Mouse (Mus musculus): ENCODE results near the gene Sh2d4b. TPM values are rescaled to one million over a fixed set of nuclear protein-coding genes. Genes with fewer than 3 reads are reported as not detected.

Gene Sh2d4b
- polyA plus RNA-seq (2015; fragmentation: Nextera tagmentation; extraction: Ambion mirVana), result 0.39 and 0.57 TPM in 2 replicates

GRCm38 (mm10) chr14:40893196-40893595, at the start of gene Sh2d4b:
TSS of gene Sh2d4b (minus strand) at chr14:40893266.
- no peaks in the 10 kb centered on the region for H3K9me3 ChIP-seq
- H3K36me3 ChIP-seq, result no peaks in the 10 kb centered on the region
- no peak within 1 kb of the TSS for H3K27ac ChIP-seq
- WGBS, result 54% methylated on average over 3 of the region's 3 CpGs
- no peak within 1 kb of the TSS for H3K4me3 ChIP-seq (replicated peaks)
- no peaks in the 10 kb centered on the region for H3K27me3 ChIP-seq (replicated peaks)
- no peak within 1 kb of the TSS for H3K9ac ChIP-seq
- ATAC-seq (ENCODE audit: insufficient read depth, low FRiP score, low read depth), result no peak
- H3K4me1 ChIP-seq, result peaks cover 5% of the 10 kb centered on the region; the same call in 1 of the 2 replicates
- H3K4me2 ChIP-seq, result no peak within 1 kb of the TSS

- Histone ChIP-seq H3K27ac (no peak overlapping the region), H3K27me3 (replicated peaks) (no peaks in the 10 kb centered on the region), H3K36me3 (no peaks in the 10 kb centered on the region), H3K9me3 (no peaks in the 10 kb centered on the region), H3K4me1 (0 out of 2 replicates have a peak, but pooled peaks cover 3% of the 10 kb centered on the region), H3K4me3 (replicated peaks) (no peak overlapping the region), H3K4me2 (no peak overlapping the region), H3K9ac (no peak overlapping the region)
- WGBS, result 78% methylated on average over 2 of the region's 2 CpGs
- ATAC-seq (ENCODE audit: insufficient read depth, low FRiP score, low read depth), result no peak
These were observed 49.4 kb upstream of the Sh2d4b start for GRCm38 (mm10) chr14:40942429-40942828.

DNA sequence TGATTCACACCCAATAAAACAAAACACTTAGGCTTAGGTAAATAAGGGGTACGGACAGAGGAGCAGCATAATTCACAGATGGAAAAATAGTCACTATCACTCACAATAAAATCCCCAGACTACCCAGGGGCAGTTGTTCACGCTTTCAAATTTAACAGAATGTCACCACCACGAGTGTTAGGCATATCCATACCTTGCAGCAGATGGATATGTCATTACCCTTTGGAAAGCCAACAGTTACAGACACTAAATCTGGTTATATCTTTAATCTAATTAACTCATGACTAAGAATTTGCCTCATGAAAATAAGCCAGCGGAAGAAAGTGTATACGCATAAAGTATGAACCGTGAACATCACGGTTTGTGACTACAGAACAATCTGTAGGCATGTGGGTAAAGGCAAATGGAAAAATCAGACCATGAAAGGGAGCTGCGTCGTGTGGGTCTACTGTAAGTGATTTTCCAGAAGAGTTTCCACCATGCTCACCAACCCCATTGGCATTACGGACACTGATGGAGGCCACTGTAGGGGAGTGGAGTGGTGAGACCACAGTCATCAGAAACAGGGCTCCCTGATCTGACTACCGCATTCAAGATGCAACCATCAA, 45.4 kb upstream of the Sh2d4b start:
- WGBS, result 85% methylated on average over 11 of the region's 11 CpGs
- no peak for ATAC-seq (ENCODE audit: insufficient read depth, low FRiP score, low read depth)
- H3K27me3 ChIP-seq (replicated peaks), result no peaks in the 10 kb centered on the region
- no peak overlapping the region for H3K9ac ChIP-seq
- H3K9me3 ChIP-seq, result no peaks in the 10 kb centered on the region
- H3K4me2 ChIP-seq, result no peak overlapping the region
- no peaks in the 10 kb centered on the region for H3K36me3 ChIP-seq
- H3K27ac ChIP-seq, result no peak overlapping the region
- H3K4me3 ChIP-seq (replicated peaks), result no peak overlapping the region
- peaks cover 13% of the 10 kb centered on the region for H3K4me1 ChIP-seq

GRCm38 (mm10) chr14:40937052-40937451, 44.0 kb upstream of the Sh2d4b start:
- Histone ChIP-seq H3K4me1 (peaks cover 18% of the 10 kb centered on the region), H3K4me3 (replicated peaks) (no peak overlapping the region), H3K4me2 (no peak overlapping the region), H3K36me3 (no peaks in the 10 kb centered on the region), H3K9ac (no peak overlapping the region), H3K27ac (no peak overlapping the region), H3K27me3 (replicated peaks) (no peaks in the 10 kb centered on the region), H3K9me3 (no peaks in the 10 kb centered on the region)
- no peak for ATAC-seq (ENCODE audit: insufficient read depth, low FRiP score, low read depth)
- WGBS, result 75% methylated on average over 4 of the region's 4 CpGs

- Histone ChIP-seq H3K27me3 (replicated peaks) (no peaks in the 10 kb centered on the region), H3K27ac (no peak overlapping the region), H3K4me1 (peaks cover 29% of the 10 kb centered on the region), H3K9ac (no peak overlapping the region), H3K4me3 (replicated peaks) (no peak overlapping the region), H3K36me3 (no peaks in the 10 kb centered on the region), H3K9me3 (no peaks in the 10 kb centered on the region), H3K4me2 (no peak overlapping the region)
- 81% methylated on average over 1 of the region's 1 CpGs for WGBS
- no peak for ATAC-seq (ENCODE audit: insufficient read depth, low FRiP score, low read depth)
These were observed 42.4 kb upstream of the Sh2d4b start for GRCm38 (mm10) chr14:40935481-40935880.

GRCm38 (mm10) chr14:40935054-40935453, 42.0 kb upstream of the Sh2d4b start:
- Histone ChIP-seq H3K36me3 (no peaks in the 10 kb centered on the region), H3K4me1 (peaks cover 29% of the 10 kb centered on the region), H3K27me3 (replicated peaks) (no peaks in the 10 kb centered on the region), H3K4me3 (replicated peaks) (no peak overlapping the region), H3K27ac (no peak overlapping the region), H3K4me2 (no peak overlapping the region), H3K9ac (no peak overlapping the region), H3K9me3 (no peaks in the 10 kb centered on the region)
- ATAC-seq (ENCODE audit: insufficient read depth, low FRiP score, low read depth), result no peak
- WGBS, result 74% methylated on average over 2 of the region's 2 CpGs

- Histone ChIP-seq H3K4me2 (no peak overlapping the region), H3K27me3 (replicated peaks) (no peaks in the 10 kb centered on the region), H3K27ac (no peak overlapping the region), H3K4me3 (replicated peaks) (no peak overlapping the region), H3K9me3 (no peaks in the 10 kb centered on the region), H3K9ac (no peak overlapping the region), H3K4me1 (peaks cover 29% of the 10 kb centered on the region), H3K36me3 (no peaks in the 10 kb centered on the region)
- no peak for ATAC-seq (ENCODE audit: insufficient read depth, low FRiP score, low read depth)
- 78% methylated on average over 7 of the region's 7 CpGs for WGBS
These were observed 40.3 kb upstream of the Sh2d4b start for GRCm38 (mm10) chr14:40933328-40933727.

GRCm38 (mm10) chr14:40932225-40932624, 39.2 kb upstream of the Sh2d4b start:
- H3K36me3 ChIP-seq, result no peaks in the 10 kb centered on the region
- H3K27me3 ChIP-seq (replicated peaks), result no peaks in the 10 kb centered on the region
- H3K4me2 ChIP-seq, result no peak overlapping the region
- no peak overlapping the region for H3K4me3 ChIP-seq (replicated peaks)
- H3K9ac ChIP-seq, result no peak overlapping the region
- H3K27ac ChIP-seq, result no peak overlapping the region
- H3K9me3 ChIP-seq, result no peaks in the 10 kb centered on the region
- WGBS, result 80% methylated on average over 9 of the region's 9 CpGs
- ATAC-seq (ENCODE audit: insufficient read depth, low FRiP score, low read depth), result no peak
- H3K4me1 ChIP-seq, result peaks cover 29% of the 10 kb centered on the region

DNA sequence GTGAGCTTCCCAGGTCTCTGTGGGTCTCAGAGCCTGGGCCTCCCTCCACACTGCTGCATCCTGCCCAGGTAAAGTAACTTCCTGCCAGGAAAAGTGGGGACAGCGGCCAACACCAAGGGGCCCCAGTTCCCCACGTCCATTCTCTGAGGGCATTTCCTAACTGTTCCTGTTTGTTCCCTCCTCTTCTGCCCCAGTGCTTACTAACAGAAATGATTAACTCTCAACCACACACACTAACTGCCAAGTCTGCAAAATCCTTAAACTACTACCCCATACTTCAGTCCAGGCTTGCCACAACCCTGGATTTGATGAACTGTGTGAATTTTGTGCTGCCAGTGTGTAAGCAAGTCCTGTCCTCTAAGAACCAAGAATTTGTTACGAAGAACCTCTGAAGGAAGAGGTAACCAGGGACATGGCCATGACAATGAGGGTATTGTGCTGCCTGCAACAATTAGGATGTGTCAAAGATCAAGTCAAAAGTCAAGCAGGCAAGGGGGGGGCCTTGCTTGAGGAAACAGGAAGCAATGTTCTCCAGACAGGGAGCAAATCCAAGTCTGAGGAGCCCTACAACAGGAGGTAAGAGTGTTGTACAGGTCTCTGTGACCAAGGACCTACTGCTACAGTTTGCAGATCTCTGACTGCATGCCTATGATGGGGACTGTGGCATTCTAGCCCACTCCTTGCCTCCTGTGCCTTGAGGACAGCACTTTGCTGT, 38.2 kb upstream of the Sh2d4b start:
- H3K9ac ChIP-seq, result no peak overlapping the region
- no peak for ATAC-seq (ENCODE audit: insufficient read depth, low FRiP score, low read depth)
- peak overlapping the region; percentile 27; the same call in 1 of the 2 replicates for H3K27ac ChIP-seq
- no peak overlapping the region for H3K4me2 ChIP-seq
- no peaks in the 10 kb centered on the region for H3K36me3 ChIP-seq
- H3K4me1 ChIP-seq, result peaks cover 29% of the 10 kb centered on the region
- no peak overlapping the region for H3K4me3 ChIP-seq (replicated peaks)
- no peaks in the 10 kb centered on the region for H3K27me3 ChIP-seq (replicated peaks)
- 36% methylated on average over 3 of the region's 3 CpGs for WGBS
- no peaks in the 10 kb centered on the region for H3K9me3 ChIP-seq

DNA sequence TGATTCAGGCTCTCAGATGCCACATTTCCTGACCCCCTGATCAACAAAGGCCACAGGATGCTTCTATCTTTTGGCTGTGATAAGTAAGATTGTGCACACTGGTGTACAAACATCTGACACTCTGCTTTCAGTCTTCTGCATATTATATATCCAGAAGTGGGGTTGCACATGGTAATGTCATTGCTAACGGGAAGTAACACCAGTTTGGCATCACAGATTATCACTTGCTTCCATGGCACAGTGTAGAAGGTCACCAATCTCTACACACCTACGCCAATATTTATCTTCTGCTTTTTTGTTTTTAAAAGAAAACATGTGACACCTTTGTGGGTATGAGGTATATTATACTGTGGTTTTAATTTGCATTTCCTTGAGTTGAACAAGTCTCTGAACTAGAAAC, 36.9 kb upstream of the Sh2d4b start:
- Histone ChIP-seq H3K36me3 (no peaks in the 10 kb centered on the region), H3K9ac (no peak overlapping the region), H3K9me3 (no peaks in the 10 kb centered on the region), H3K4me1 (peaks cover 18% of the 10 kb centered on the region), H3K27ac (no peak overlapping the region), H3K27me3 (replicated peaks) (no peaks in the 10 kb centered on the region), H3K4me3 (replicated peaks) (no peak overlapping the region), H3K4me2 (no peak overlapping the region)
- 85% methylated on average over 2 of the region's 2 CpGs for WGBS
- ATAC-seq (ENCODE audit: insufficient read depth, low FRiP score, low read depth), result no peak

DNA sequence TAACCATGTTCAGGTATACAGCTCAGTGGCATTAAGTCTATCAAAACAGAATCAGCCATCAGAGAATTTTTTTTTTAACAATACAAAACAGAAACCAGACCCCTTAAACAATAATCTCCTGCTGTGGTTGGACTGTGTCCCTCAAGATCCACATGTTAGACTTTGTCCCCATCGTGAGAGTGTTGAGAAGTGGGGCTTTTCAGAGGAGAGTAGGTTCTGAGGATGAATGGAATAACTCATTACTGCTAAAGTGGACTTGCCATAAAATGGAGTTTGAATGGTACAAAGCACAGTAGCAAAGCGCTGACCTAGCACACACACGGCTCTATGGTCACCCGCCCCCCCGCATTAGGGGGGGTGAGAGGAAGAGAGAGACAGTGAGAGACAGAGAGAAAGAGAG, 35.8 kb upstream of the Sh2d4b start:
- Histone ChIP-seq H3K4me3 (replicated peaks) (no peak overlapping the region), H3K4me1 (peaks cover 23% of the 10 kb centered on the region; the same call in 1 of the 2 replicates), H3K4me2 (no peak overlapping the region), H3K27me3 (replicated peaks) (no peaks in the 10 kb centered on the region), H3K36me3 (no peaks in the 10 kb centered on the region), H3K27ac (no peak overlapping the region), H3K9ac (no peak overlapping the region), H3K9me3 (no peaks in the 10 kb centered on the region)
- ATAC-seq (ENCODE audit: insufficient read depth, low FRiP score, low read depth), result no peak
- 77% methylated on average over 5 of the region's 5 CpGs for WGBS

GRCm38 (mm10) chr14:40927041-40927440, 34.0 kb upstream of the Sh2d4b start:
- no peak overlapping the region for H3K4me3 ChIP-seq (replicated peaks)
- peaks cover 18% of the 10 kb centered on the region; the same call in 1 of the 2 replicates for H3K4me1 ChIP-seq
- 42% methylated on average over 2 of the region's 2 CpGs for WGBS
- peak; percentile 83 for ATAC-seq (ENCODE audit: insufficient read depth, low FRiP score, low read depth)
- no peak overlapping the region for H3K4me2 ChIP-seq
- no peak overlapping the region for H3K27ac ChIP-seq
- no peak overlapping the region for H3K9ac ChIP-seq
- H3K36me3 ChIP-seq, result no peaks in the 10 kb centered on the region
- no peaks in the 10 kb centered on the region for H3K9me3 ChIP-seq
- no peaks in the 10 kb centered on the region for H3K27me3 ChIP-seq (replicated peaks)
